Mouse (Mus musculus): ENCODE results near the gene Arl11. TPM values are rescaled to one million over a fixed set of nuclear protein-coding genes. Genes with fewer than 3 reads are reported as not detected.

Gene Arl11
- polyA plus RNA-seq, 1 experiment, result not detected

DNA sequence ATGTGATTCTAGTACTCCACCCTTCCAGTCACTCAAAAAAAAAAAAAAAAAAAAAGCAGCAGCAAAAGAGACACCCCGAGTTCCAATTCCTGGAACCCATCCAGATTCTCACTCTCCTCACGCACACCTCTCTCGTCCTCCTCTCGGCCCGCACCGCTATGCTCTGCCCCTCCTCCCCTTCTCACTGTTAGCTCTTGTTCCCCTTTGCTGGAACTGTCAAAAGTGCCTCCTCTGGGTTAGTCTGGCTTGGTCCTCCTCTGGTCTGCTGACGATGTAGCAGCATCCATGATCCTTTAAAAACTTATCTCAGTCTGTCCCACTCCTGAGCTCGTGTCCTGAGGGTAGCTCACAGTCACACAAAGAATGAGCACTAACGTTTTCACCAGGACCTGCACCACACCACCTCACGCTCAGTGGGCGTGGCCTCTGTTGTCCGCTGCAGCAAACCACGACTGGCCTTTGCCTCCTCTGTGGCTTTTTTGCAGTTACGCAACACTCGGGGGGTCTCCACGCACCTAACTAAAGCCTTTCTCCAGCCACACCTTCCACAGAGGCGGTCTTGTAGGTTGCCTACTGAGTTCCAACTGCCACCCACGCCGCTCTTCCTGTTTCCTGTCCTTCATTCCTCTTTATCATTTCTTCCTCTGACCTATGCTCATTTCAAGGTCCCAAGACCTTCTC is 20.8 kb upstream of the Arl11 start:
- Histone ChIP-seq H3K27ac (ENCODE audit: insufficient read depth, low read length) (no peak overlapping the region), H3K27me3 (ENCODE audit: control insufficient read depth, insufficient read depth, low read length, poor library complexity, severe bottlenecking) (no peaks in the 10 kb centered on the region), H3K9ac (ENCODE audit: low read depth, poor library complexity, severe bottlenecking) (no peak overlapping the region), H3K9me3 (replicated peaks; ENCODE audit: control insufficient read depth, insufficient read depth, low read length, poor library complexity, severe bottlenecking) (peaks cover 4% of the 10 kb centered on the region; the same call in 1 of the 2 replicates), H3K4me3 (ENCODE audit: low read depth, low read length) (no peak overlapping the region), H3K36me3 (ENCODE audit: control insufficient read depth, insufficient read depth, low read length, poor library complexity, severe bottlenecking) (no peaks in the 10 kb centered on the region), H3K4me1 (ENCODE audit: control insufficient read depth, insufficient read depth, low read length) (no peaks in the 10 kb centered on the region)
- no peak for TF ChIP-seq EP300 (IDR thresholded peaks at IDR 0.05; ENCODE audit: insufficient read depth, low read depth, low read length)
- no peak for TF ChIP-seq CTCF (IDR thresholded peaks at IDR 0.05; ENCODE audit: low read depth, low read length)
- no peak for TF ChIP-seq POLR2A (IDR thresholded peaks at IDR 0.05; ENCODE audit: insufficient read depth, low read length)

DNA sequence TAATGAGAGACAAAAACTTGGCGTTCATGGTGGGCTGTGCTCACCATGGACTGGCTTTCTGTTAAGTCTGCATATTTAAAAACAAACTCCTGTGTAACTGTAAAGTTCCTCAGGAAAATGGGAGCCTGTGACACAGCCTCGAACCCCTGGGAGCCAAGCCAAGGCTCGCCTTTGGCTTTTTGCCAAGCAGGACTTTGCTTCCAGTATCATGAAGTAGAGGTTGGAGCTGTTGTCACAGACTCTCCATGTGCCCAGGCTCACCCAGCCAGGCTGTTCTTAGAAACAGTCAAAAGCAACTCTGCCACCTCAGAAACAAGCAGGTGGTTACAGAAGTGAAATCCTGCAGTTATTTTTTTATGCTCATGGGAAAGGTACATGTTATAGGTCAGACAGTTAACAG is 18.9 kb upstream of the Arl11 start:
- no peaks in the 10 kb centered on the region for H3K4me1 ChIP-seq (ENCODE audit: control insufficient read depth, insufficient read depth, low read length)
- TF ChIP-seq CTCF (IDR thresholded peaks at IDR 0.05; ENCODE audit: low read depth, low read length) (no peak), EP300 (IDR thresholded peaks at IDR 0.05; ENCODE audit: insufficient read depth, low read depth, low read length) (no peak)
- no peak overlapping the region for H3K27ac ChIP-seq (ENCODE audit: insufficient read depth, low read length)
- no peaks in the 10 kb centered on the region for H3K36me3 ChIP-seq (ENCODE audit: control insufficient read depth, insufficient read depth, low read length, poor library complexity, severe bottlenecking)
- no peaks in the 10 kb centered on the region for H3K9me3 ChIP-seq (replicated peaks; ENCODE audit: control insufficient read depth, insufficient read depth, low read length, poor library complexity, severe bottlenecking)
- H3K27me3 ChIP-seq (ENCODE audit: control insufficient read depth, insufficient read depth, low read length, poor library complexity, severe bottlenecking), result no peaks in the 10 kb centered on the region
- H3K4me3 ChIP-seq (ENCODE audit: low read depth, low read length), result no peak overlapping the region
- no peak overlapping the region for H3K9ac ChIP-seq (ENCODE audit: low read depth, poor library complexity, severe bottlenecking)

DNA sequence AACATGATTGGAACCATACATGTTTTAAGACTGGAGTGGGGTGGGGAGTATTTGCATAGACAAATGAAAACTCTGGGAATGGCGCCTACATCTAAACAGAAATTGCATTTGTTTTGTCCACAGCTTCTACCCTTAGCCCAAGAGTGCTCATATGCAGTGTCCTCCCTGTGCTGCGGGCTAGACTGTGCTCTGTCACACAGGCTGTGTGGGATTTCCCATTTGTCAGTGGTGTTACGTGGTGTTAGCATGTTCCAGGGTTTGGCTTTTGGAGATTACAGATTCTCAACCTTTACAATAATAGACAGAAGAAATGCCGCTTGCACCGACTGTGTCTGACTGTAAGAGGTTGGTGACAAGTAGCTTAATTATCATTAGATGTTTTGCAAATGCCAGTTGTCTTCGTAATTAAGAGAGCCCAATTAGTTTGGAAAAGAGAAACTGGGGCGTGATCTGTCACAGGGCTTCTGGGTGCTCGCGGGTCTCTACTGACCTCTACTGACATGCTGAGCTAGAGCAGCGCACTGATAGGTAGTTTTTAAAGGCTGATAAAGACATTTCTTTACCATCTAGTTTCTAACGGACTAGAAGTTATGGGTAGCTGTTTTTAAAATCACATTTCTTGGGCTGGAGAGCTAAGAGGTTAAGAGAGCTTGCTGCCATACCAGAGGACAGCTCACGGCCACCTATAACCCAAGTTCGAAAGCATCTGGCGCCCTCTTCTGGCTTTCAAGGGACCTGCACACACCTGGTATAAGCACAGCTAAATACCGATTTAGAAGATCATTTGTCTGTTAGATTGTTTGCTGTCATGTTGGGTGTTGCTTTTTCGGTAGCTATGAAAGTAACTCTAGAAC is 15.4 kb upstream of the Arl11 start:
- no peaks in the 10 kb centered on the region for H3K27me3 ChIP-seq (ENCODE audit: control insufficient read depth, insufficient read depth, low read length, poor library complexity, severe bottlenecking)
- no peaks in the 10 kb centered on the region for H3K9me3 ChIP-seq (replicated peaks; ENCODE audit: control insufficient read depth, insufficient read depth, low read length, poor library complexity, severe bottlenecking)
- no peak overlapping the region for H3K9ac ChIP-seq (ENCODE audit: low read depth, poor library complexity, severe bottlenecking)
- peak; percentile 58 for TF ChIP-seq CTCF (IDR thresholded peaks at IDR 0.05; ENCODE audit: low read depth, low read length)
- no peak for TF ChIP-seq EP300 (IDR thresholded peaks at IDR 0.05; ENCODE audit: insufficient read depth, low read depth, low read length)
- no peak for TF ChIP-seq POLR2A (IDR thresholded peaks at IDR 0.05; ENCODE audit: insufficient read depth, low read length)
- H3K36me3 ChIP-seq (ENCODE audit: control insufficient read depth, insufficient read depth, low read length, poor library complexity, severe bottlenecking), result no peaks in the 10 kb centered on the region
- H3K27ac ChIP-seq (ENCODE audit: insufficient read depth, low read length), result no peak overlapping the region
- no peaks in the 10 kb centered on the region for H3K4me1 ChIP-seq (ENCODE audit: control insufficient read depth, insufficient read depth, low read length)
- no peak overlapping the region for H3K4me3 ChIP-seq (ENCODE audit: low read depth, low read length)

DNA sequence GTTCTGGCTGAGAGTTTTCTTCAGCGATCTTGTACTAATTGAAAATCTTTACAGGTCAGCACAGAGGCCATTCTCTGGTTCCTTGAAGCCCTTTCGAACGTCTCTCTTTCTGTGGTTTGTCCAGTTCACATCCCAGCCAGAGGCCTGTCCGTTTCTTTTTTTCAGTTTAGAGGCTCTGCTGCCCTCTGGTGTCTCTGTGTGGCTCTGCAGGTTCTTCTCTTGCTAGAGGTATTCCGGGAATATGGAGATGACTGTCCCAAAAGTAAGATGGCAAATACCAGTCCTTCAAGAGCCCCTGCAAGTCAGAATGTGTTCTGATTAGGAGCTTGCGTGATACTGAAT is 14.8 kb upstream of the Arl11 start:
- Histone ChIP-seq H3K9me3 (replicated peaks; ENCODE audit: control insufficient read depth, insufficient read depth, low read length, poor library complexity, severe bottlenecking) (no peaks in the 10 kb centered on the region), H3K27me3 (ENCODE audit: control insufficient read depth, insufficient read depth, low read length, poor library complexity, severe bottlenecking) (no peaks in the 10 kb centered on the region), H3K36me3 (ENCODE audit: control insufficient read depth, insufficient read depth, low read length, poor library complexity, severe bottlenecking) (no peaks in the 10 kb centered on the region), H3K9ac (ENCODE audit: low read depth, poor library complexity, severe bottlenecking) (no peak overlapping the region), H3K4me3 (ENCODE audit: low read depth, low read length) (no peak overlapping the region), H3K27ac (ENCODE audit: insufficient read depth, low read length) (no peak overlapping the region), H3K4me1 (ENCODE audit: control insufficient read depth, insufficient read depth, low read length) (no peaks in the 10 kb centered on the region)
- TF ChIP-seq EP300 (IDR thresholded peaks at IDR 0.05; ENCODE audit: insufficient read depth, low read depth, low read length) (no peak), POLR2A (IDR thresholded peaks at IDR 0.05; ENCODE audit: insufficient read depth, low read length) (no peak), CTCF (IDR thresholded peaks at IDR 0.05; ENCODE audit: low read depth, low read length) (peak; percentile 28)

DNA sequence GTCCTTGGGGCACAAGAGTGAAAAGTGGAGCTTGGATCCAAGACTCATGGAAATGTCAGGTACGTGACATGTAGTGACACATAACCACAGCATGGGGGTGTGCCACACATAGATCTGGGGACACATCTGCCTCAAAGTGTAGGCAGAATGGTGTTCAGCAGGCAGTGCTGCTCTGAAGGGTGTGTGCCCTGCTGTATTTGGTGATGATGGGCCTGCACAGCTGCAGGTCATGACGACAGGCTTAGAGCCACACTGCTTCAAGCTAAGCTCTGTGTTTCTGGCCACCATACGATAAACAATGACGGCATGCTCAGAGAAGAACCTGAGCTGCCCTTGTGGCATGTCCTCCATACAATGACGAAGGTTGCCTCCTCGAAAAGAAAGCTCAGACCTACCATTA is 9.7 kb upstream of the Arl11 start:
- no peak for TF ChIP-seq EP300 (IDR thresholded peaks at IDR 0.05; ENCODE audit: insufficient read depth, low read depth, low read length)
- no peak for TF ChIP-seq POLR2A (IDR thresholded peaks at IDR 0.05; ENCODE audit: insufficient read depth, low read length)
- no peak for TF ChIP-seq CTCF (IDR thresholded peaks at IDR 0.05; ENCODE audit: low read depth, low read length)

DNA sequence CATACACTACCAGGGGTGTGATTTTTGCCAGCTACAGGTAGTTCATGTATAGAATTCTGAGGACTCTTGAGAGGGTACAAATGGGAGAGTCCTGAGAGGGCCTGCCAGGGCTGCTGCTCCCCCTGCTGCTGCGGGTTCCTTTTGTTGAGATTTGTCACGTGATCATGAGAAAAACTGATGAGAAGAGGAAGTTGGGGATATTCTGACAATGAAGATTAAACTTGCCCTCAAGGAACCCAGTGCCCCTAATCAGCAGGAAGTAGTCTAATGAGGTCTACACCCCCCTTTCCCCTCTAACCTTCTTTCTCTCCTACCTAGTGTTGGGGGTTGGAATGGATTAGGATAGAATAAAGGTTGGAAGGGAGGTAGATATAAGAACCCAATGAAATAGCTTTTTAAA is 8.2 kb upstream of the Arl11 start:
- no peak overlapping the region for H3K27ac ChIP-seq (ENCODE audit: insufficient read depth, low read length)
- no peaks in the 10 kb centered on the region for H3K9me3 ChIP-seq (replicated peaks; ENCODE audit: control insufficient read depth, insufficient read depth, low read length, poor library complexity, severe bottlenecking)
- H3K36me3 ChIP-seq (ENCODE audit: control insufficient read depth, insufficient read depth, low read length, poor library complexity, severe bottlenecking), result no peaks in the 10 kb centered on the region
- no peak overlapping the region for H3K4me3 ChIP-seq (ENCODE audit: low read depth, low read length)
- no peak for TF ChIP-seq CTCF (IDR thresholded peaks at IDR 0.05; ENCODE audit: low read depth, low read length)
- no peak for TF ChIP-seq EP300 (IDR thresholded peaks at IDR 0.05; ENCODE audit: insufficient read depth, low read depth, low read length)
- TF ChIP-seq POLR2A (IDR thresholded peaks at IDR 0.05; ENCODE audit: insufficient read depth, low read length), result no peak
- no peaks in the 10 kb centered on the region for H3K27me3 ChIP-seq (ENCODE audit: control insufficient read depth, insufficient read depth, low read length, poor library complexity, severe bottlenecking)
- H3K9ac ChIP-seq (ENCODE audit: low read depth, poor library complexity, severe bottlenecking), result no peak overlapping the region
- no peaks in the 10 kb centered on the region for H3K4me1 ChIP-seq (ENCODE audit: control insufficient read depth, insufficient read depth, low read length)

More for the DNA sequence above, 9.7 kb upstream of the Arl11 start:
- Histone ChIP-seq H3K4me1 (ENCODE audit: control insufficient read depth, insufficient read depth, low read length) (no peaks in the 10 kb centered on the region), H3K27me3 (ENCODE audit: control insufficient read depth, insufficient read depth, low read length, poor library complexity, severe bottlenecking) (no peaks in the 10 kb centered on the region), H3K9me3 (replicated peaks; ENCODE audit: control insufficient read depth, insufficient read depth, low read length, poor library complexity, severe bottlenecking) (no peaks in the 10 kb centered on the region), H3K4me3 (ENCODE audit: low read depth, low read length) (no peak overlapping the region), H3K27ac (ENCODE audit: insufficient read depth, low read length) (no peak overlapping the region), H3K36me3 (ENCODE audit: control insufficient read depth, insufficient read depth, low read length, poor library complexity, severe bottlenecking) (no peaks in the 10 kb centered on the region), H3K9ac (ENCODE audit: low read depth, poor library complexity, severe bottlenecking) (no peak overlapping the region)
